Mouse (Mus musculus): ENCODE data around the gene Mmrn1. TPM values are rescaled to one million over a fixed set of nuclear protein-coding genes. Genes with fewer than 3 reads are reported as not detected.

Mmrn1 gene
- total RNA-seq, 4 experiments from 2014 or later = not detected

DNA sequence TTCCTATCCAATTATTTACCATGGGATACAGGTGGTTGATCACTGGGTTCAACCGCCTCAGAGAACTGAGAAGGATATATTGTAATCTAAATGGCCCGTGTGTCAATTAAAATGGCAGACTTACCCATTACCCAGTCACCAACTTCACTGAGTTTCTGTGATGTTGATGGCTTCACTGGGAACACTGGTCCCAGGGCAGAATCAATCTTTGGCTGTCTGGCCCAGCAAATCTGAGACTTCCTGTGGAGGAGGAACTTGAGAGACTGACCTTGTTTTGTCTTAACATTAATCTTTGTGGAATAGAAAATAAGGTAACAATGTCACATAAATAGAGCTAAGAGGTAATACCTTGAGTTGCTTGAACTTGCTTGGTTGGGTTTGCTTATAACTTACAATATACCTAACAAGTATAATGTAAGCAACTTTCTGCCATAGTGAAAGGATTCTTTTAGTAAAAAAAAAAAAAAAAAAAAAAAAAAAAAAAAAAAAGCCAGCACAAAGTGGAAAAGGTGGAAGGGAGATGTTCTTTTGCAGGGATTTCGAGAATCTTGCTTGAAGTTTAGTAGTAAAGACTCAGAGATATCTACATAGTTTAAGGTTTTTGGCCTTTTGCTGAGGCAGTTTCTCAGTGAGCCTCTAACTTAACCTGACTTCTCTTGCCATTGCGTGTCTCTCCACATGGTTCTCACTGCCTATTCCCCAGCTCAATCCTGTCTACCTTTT, 68.8 kb downstream of the Mmrn1 start:
- no peak for DNase-seq (ENCODE audit: low spot score in 2 of 2)

DNA sequence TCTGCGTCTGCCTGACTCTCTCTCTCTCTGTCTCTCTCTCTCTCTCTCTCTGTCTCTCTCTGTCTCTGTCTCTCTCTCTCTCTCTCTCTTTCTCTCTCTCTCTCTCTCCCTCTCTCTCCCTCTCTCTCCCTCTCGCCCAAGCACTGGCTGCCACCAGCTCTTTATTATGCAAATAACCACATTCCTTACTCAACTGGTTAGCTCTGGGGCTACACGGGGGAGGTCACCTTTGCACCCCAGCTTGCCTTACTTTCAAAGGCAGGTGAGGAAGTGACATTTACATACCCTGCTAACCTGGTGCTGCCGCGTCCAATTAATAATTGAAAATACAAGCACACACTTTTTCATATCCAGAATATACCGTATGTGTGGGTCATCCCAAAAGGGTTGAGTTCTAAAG, 69.3 kb downstream of the Mmrn1 start:
- DNase-seq (ENCODE audit: low spot score in 2 of 2) = no peak

DNA sequence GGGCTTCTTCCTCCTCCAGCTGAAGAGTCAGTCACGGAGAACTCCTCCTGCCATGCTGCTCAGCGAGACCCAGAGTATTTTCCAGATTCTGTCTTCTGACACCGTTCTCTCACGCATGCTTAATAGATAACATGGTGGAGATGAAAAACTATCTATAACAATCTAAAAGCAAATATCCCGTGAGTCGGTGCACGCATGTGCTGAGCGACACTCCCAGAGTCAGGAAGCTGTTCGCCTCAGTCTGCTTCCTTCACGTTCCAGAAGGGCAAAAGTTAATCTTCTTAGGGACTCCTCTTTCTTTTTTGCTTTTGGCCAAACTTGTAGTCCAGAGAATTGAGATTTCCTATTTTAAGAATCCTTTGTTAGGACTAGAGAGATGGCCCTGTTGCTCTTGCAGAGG, 69.7 kb downstream of the Mmrn1 start:
- no peak for DNase-seq (ENCODE audit: low spot score in 2 of 2)

DNA sequence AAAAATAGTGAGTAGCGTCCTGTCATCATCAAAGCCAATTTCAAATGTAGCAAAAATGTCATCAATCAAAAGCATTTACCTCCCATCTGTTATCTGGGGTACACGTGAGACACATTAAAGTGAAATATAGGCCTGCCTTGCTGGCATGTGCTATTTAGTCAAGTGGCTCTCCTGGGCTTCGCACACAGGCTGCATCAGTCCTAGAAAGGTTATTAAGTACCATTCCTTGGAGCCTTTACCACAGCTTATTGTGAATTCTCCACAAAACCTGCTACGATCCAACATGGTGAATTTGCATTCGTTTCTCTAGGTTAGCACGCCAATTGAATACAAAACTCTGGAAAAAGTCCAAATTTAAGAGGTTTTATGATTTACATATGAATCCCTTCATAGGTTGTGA, 70.8 kb downstream of the Mmrn1 start:
- no peak for DNase-seq (ENCODE audit: low spot score in 2 of 2)

DNA sequence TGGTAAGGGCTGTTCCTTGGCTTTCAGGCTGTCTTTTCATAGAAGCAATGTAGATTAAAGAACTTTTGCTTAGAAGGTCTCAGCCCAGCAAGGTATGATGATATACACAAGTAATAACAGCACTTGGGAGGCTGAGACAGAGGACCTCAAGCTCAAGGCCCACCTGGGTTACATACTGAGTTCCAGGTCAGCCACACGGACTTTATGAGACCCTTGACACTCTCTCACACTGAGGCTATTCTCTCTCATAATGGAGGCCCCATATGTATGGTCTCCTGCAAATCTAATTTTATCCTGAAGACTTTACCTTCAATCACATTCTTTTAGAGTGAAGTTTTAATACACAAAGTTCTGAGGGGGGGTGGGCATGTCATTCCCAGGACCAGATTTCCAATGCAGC, 71.6 kb downstream of the Mmrn1 start:
- no peak for DNase-seq (ENCODE audit: low spot score in 2 of 2)

DNA sequence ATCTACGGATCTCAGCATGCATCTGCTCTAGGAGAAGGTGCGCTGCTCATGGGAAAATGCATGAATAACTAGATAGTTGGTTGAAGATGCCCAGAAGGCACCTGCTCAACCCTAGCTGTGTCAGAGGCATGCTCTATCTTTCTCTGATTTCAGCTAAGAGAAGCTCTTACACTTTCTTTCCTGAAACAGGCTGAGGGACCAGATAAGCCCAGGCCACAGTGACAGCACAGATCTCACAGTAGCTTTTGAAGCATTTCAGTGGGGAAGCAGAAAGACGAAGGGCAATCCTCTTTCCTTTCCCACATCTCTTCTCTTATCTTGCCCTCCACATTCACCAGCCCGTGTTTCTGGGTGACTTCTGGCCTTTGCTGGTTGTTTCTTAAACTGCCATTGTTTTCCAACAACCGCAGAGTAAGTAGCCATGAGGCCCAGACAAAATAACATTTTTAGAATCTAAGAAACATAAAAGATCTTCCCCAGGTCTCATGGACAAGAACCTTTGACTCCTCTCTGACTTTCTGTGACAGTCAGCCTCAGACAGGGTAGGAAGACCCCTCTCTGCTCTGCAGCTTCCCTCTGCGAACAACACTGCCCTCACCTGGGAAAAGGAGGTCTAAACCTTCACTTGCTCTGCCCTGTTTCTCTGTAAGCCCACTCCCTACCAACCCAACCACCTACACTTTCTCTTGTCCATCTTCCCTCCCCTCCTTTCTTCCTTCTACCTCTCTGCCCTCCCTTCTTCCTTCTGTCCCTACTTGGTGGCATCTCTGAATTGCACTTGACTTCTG, 76.4 kb downstream of the Mmrn1 start:
- DNase-seq (ENCODE audit: low spot score in 2 of 2) = no peak

DNA sequence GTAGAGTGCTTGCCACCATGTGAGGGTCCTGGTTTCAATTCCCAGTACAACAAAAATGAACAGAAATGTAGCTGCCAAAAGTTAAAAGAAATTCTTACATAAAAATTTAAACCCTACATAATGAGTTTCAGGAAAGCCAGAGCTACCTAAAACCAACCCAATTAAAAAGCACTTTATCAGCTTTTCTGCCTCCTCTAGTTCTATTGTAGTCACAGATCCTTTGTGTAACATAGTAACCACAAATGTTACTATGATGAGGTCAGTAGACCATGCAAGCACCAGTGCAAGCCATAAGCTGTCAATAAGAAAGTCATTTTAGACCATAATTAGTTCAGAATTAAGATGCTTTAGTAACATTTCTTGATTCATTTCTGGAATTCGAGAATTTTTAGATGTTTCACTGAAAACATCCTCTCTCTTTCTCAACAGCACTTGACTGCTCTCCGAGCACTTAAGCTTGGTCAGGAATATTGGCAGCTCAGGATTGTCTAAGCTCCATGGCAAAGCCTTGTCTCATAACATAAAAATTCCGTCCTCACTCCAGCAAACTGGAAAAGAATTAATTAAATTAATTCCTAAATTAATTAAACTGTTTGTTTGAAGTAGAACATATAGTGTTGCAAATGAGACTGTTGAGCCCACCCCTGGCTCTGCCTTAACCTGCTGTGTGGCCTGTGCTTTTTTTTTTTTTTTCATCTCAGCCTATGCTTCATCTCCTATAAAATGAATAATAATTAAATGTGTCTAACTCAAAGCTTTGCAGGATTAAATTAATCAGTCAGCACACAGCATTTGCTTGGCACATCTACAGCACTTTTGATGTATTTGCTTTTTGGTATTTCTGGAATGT, 79.4 kb downstream of the Mmrn1 start:
- DNase-seq (ENCODE audit: low spot score in 2 of 2) = no peak

DNA sequence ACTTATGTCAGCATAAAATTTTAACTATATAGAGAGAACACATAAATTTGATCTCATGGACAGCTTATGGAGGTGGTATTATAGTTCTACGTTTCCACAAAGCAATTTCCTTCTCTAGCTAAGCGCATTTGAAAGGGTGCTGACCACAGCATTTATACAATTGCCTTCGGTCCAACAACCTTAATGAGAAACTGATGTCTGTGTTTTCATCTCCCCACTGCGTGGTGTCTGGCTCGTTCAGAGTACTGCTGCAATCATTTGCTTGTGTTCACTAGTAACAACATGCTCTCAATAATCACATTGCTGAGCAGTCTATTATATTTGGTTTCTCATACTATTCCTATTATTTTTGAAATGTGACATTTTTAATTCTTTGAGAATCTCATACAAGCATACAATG, 89.0 kb downstream of the Mmrn1 start:
- no peak for DNase-seq (ENCODE audit: low spot score in 2 of 2)

DNA sequence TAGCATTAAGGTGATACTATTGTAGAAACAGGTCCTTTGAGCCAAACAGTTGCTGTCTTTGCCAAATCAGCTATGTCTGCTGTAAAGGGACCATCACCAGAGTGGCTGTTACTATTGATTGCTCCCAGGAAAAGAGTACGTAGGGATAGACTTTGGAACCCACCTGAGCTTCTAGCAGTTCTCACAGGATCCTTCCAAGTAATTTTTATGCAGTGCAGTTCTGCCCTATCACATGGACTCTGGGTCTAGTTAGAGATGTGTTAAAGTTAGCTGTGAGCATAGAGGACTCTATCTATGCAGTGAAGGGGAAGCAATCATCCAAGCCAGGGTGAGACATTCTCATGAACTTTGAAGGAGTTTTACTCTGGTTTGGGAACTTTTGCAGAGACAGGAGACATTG, 94.9 kb downstream of the Mmrn1 start:
- DNase-seq (ENCODE audit: low spot score in 2 of 2) = no peak

DNA sequence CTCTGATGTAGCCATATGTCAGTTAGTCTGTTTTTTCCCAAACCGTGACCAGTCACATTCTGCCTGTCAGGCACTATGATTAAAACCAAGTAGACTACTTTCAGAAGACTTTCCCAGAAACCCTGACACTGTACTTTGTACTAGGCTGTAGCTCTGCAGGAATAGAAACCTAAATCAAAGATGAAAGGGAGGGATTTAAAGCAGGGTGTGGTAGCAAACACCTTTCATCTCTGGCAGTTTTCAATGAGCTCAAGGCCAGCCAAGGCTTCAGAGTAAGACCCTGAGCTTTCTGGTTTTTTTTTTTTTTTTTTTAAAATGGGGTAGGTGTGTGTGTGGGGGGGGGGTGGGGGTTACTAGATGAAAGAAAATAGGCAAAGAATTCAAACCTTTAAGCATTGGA, 96.2 kb downstream of the Mmrn1 start:
- DNase-seq (ENCODE audit: low spot score in 2 of 2) = no peak

DNA sequence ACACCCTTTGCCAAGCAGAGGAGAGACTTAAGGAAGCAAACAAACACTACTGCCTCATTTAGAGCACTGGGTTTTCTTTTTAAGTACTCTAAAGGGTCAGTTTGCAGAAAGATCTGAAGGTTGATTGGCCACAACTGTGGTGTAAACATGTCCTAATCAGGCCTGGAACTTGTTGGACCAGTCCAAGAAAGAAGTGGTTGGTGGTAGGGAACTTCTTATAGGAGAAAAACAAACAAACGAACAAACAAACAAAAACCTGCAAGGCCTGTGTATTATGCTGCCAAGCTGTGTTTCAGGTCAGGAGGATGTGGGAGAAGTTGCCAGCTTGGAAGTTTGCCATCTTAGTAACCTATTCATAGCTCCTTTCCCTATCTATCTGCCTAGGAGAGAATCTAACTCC, 108.5 kb downstream of the Mmrn1 start:
- DNase-seq (ENCODE audit: low spot score in 2 of 2) = no peak

Other genes starting within 250 kb of the Mmrn1 start
- 100 to 1,000 TPM; 290 to 300 (median 294) TPM for gene Snca, start 95.1 kb upstream of the Mmrn1 start, total RNA-seq (2022)